Mouse (Mus musculus) CH12.LX (cell line): Measurements from ENCODE around the gene Gdpd1.

Experiments used
- CTCF ChIP-seq, 2 experiments: IDR thresholded peaks in 1 of 2; conservative IDR thresholded peaks in 1 of 2; 2 replicates each; pipeline ENCODE4 v1.5.1; 2011 to 2012; ENCODE audit warnings: low read depth in 2 of 2, low read length in 2 of 2, improper control_type of control experiment in 1 of 2, inconsistent platforms in 1 of 2, mild to moderate bottlenecking in 1 of 2, moderate library complexity in 1 of 2
- E2F4 ChIP-seq: IDR thresholded peaks from 2 replicates; pipeline ENCODE4 v1.6.1; 2011; ENCODE audit warnings: low read depth, low read length, improper control_type of control experiment; ENCODE audit not compliant: insufficient replicate concordance
- EP300 ChIP-seq: IDR thresholded peaks from 2 replicates; pipeline ENCODE4 v1.6.1; 2011; ENCODE audit warnings: low read length, improper control_type of control experiment
- MAFK ChIP-seq: IDR thresholded peaks from 2 replicates; pipeline ENCODE4 v1.6.1; 2011; ENCODE audit warnings: low read length, improper control_type of control experiment; ENCODE audit not compliant: insufficient replicate concordance
- MAX ChIP-seq: IDR thresholded peaks from 2 replicates; pipeline ENCODE4 v1.6.1; 2011; ENCODE audit warnings: low read length, improper control_type of control experiment
- MYC ChIP-seq: IDR thresholded peaks from 2 replicates; pipeline ENCODE4 v1.6.1; 2011; ENCODE audit warnings: low read depth, mild to moderate bottlenecking, improper control_type of control experiment, low read length
- NRF1 ChIP-seq: IDR thresholded peaks from 2 replicates; pipeline ENCODE4 v1.6.1; 2014; ENCODE audit warnings: low read depth, mild to moderate bottlenecking, inconsistent platforms, low read length, improper control_type of control experiment, moderate library complexity
- POLR2A ChIP-seq: IDR thresholded peaks from 2 replicates; pipeline ENCODE4 v1.6.1; 2011; ENCODE audit warnings: low read depth, mild to moderate bottlenecking, improper control_type of control experiment, low read length
- TBP ChIP-seq: conservative IDR thresholded peaks from 2 replicates; pipeline ENCODE4 v1.6.1; 2011; ENCODE audit warnings: low read depth, low read length, improper control_type of control experiment
- TCF12 ChIP-seq: IDR thresholded peaks from 2 replicates; pipeline ENCODE4 v1.6.1; 2014; ENCODE audit warnings: low read depth, mild to moderate bottlenecking, inconsistent platforms, low read length, improper control_type of control experiment
- USF1 ChIP-seq: IDR thresholded peaks from 2 replicates; pipeline ENCODE4 v1.6.1; 2014; ENCODE audit warnings: low read depth, mild to moderate bottlenecking, inconsistent platforms, low read length, improper control_type of control experiment
- ZNF384 ChIP-seq: IDR thresholded peaks from 2 replicates; pipeline ENCODE4 v1.6.1; 2012; ENCODE audit warnings: low read depth, low read length, improper control_type of control experiment, inconsistent platforms

- TF ChIP-seq EP300 (no peak), ZNF384 (no peak), MAX (no peak), TCF12 (no peak), CTCF (conservative IDR thresholded peaks at IDR 0.05 in 1 of 2, IDR thresholded peaks at IDR 0.05 in 1 of 2; ENCODE audit: low read depth in 2 of 2, low read length in 2 of 2) (no peak), E2F4 (no peak), USF1 (no peak), TBP (no peak), POLR2A (no peak), NRF1 (no peak), MAFK (no peak), MYC (no peak)
Measured at GRCm38 (mm10) chr11:87060410-87060809, 13.5 kb downstream of the Gdpd1 start.
